Mouse (Mus musculus): ENCODE measurements around the gene Serpinc1. TPM values are rescaled to one million over a fixed set of nuclear protein-coding genes. Genes with fewer than 3 reads are reported as not detected.

Serpinc1 gene
- polyA plus RNA-seq (2012; rRNA removed): 3.5 and 11.1 TPM in 2 replicates

DNA sequence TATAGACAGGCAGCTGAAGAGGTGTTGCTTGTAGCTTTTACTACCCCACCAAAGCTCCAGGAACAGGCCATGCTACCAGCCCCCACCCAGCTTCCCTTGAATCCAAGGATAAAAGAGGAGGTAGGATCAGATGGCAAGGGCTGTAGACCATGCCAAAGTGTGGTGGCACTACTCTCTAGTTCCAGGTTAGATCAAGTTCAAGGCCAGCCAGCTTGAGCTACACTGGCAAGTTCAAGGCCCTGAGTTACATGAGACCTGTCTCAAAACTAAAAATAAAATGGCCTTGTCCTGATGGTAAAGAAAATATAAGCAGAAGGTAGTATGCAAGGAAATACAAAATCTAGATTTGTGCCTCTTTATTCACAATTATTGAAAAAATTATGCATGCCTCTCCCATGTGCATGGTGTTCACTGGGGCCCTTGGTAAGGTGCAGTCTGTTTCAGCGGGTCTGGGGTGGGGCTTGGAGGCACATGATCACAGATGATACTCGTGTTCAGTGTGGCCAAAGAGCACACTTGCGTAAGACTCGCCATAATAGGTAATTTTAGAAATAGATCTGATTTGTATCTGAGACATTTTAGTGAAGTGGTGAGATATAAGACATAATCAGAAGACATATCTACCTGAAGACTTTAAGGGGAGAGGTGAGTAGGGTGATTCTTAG, at the start of gene Serpinc1:
Gene Serpinc1, plus strand, starts transcription at position 515 of the 665 bp plus-strand sequence.
- 94% methylated on average over 4 of the region's 4 CpGs for WGBS
- TF ChIP-seq CTCF (IDR thresholded peaks at IDR 0.05; ENCODE audit: borderline replicate concordance, control insufficient read depth, extremely low read depth, insufficient read depth, low read length, poor library complexity): no peak
- TF ChIP-seq POLR2A (IDR thresholded peaks at IDR 0.05; ENCODE audit: control insufficient read depth, extremely low read depth, insufficient read depth, low read length, poor library complexity): no peak

DNA sequence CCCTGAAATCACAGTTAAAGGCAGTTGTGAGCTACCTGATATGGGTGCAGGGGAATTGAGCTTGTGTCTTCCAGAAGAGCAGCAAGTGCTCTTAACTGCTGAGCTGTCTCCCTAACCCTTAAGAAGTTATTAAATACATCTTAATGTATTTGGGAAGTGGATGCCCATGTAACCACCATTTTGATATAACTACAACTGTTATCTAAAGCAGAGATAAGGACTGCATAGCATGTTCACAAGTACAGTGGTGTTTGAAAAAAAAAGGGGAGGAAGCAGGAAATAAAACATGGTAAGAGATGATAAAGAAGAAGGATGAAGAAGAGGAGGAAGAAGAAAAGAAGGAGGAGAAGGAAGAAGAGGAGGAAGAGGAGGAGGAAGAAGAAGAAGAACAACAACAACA, 47.1 kb upstream of the Serpinc1 start:
- no peak overlapping the region for H3K27ac ChIP-seq (ENCODE audit: control insufficient read depth, insufficient read depth, low read length)
- H3K36me3 ChIP-seq (ENCODE audit: control insufficient read depth, insufficient read depth, low read length): peaks cover 14% of the 10 kb centered on the region; the same call in 1 of the 2 replicates
- no peak overlapping the region for H3K4me3 ChIP-seq (ENCODE audit: control insufficient read depth, insufficient read depth, low read length)
- no peaks in the 10 kb centered on the region for H3K27me3 ChIP-seq (ENCODE audit: control insufficient read depth, insufficient read depth, low read length)
- no peak for DNase-seq
- H3K4me1 ChIP-seq (replicated peaks; ENCODE audit: control insufficient read depth, insufficient read depth, low read length): no peaks in the 10 kb centered on the region
- TF ChIP-seq POLR2A (IDR thresholded peaks at IDR 0.05; ENCODE audit: control insufficient read depth, extremely low read depth, insufficient read depth, low read length, poor library complexity) (no peak), CTCF (IDR thresholded peaks at IDR 0.05; ENCODE audit: borderline replicate concordance, control insufficient read depth, extremely low read depth, insufficient read depth, low read length, poor library complexity) (no peak)

More for the DNA sequence above, at the start of gene Serpinc1:
- H3K36me3 ChIP-seq (ENCODE audit: control insufficient read depth, insufficient read depth, low read length): no peaks in the 10 kb centered on the region
- no peak within 1 kb of the TSS for H3K27ac ChIP-seq (ENCODE audit: control insufficient read depth, insufficient read depth, low read length)
- H3K4me3 ChIP-seq (ENCODE audit: control insufficient read depth, insufficient read depth, low read length): no peak within 1 kb of the TSS
- no peak for DNase-seq
- no peaks in the 10 kb centered on the region for H3K4me1 ChIP-seq (replicated peaks; ENCODE audit: control insufficient read depth, insufficient read depth, low read length)
- no peaks in the 10 kb centered on the region for H3K27me3 ChIP-seq (ENCODE audit: control insufficient read depth, insufficient read depth, low read length)

- no peaks in the 10 kb centered on the region for H3K27me3 ChIP-seq (ENCODE audit: control insufficient read depth, insufficient read depth, low read length)
- no peak overlapping the region for H3K27ac ChIP-seq (ENCODE audit: control insufficient read depth, insufficient read depth, low read length)
- DNase-seq: peak; percentile 22
- peaks cover 24% of the 10 kb centered on the region for H3K36me3 ChIP-seq (ENCODE audit: control insufficient read depth, insufficient read depth, low read length)
- H3K4me3 ChIP-seq (ENCODE audit: control insufficient read depth, insufficient read depth, low read length): no peak overlapping the region
- TF ChIP-seq POLR2A (IDR thresholded peaks at IDR 0.05; ENCODE audit: control insufficient read depth, extremely low read depth, insufficient read depth, low read length, poor library complexity) (no peak), CTCF (IDR thresholded peaks at IDR 0.05; ENCODE audit: borderline replicate concordance, control insufficient read depth, extremely low read depth, insufficient read depth, low read length, poor library complexity) (no peak)
- 95% methylated on average over 4 of the region's 4 CpGs for WGBS
- H3K4me1 ChIP-seq (replicated peaks; ENCODE audit: control insufficient read depth, insufficient read depth, low read length): no peaks in the 10 kb centered on the region
These were observed 44.4 kb upstream of the Serpinc1 start for GRCm38 (mm10) chr1:160933896-160934482.

GRCm38 (mm10) chr1:160935551-160935950, 42.8 kb upstream of the Serpinc1 start:
- Histone ChIP-seq H3K4me3 (ENCODE audit: control insufficient read depth, insufficient read depth, low read length) (no peak overlapping the region), H3K27me3 (ENCODE audit: control insufficient read depth, insufficient read depth, low read length) (no peaks in the 10 kb centered on the region), H3K4me1 (replicated peaks; ENCODE audit: control insufficient read depth, insufficient read depth, low read length) (no peaks in the 10 kb centered on the region), H3K36me3 (ENCODE audit: control insufficient read depth, insufficient read depth, low read length) (peaks cover 28% of the 10 kb centered on the region), H3K27ac (ENCODE audit: control insufficient read depth, insufficient read depth, low read length) (no peak overlapping the region)
- TF ChIP-seq CTCF (IDR thresholded peaks at IDR 0.05; ENCODE audit: borderline replicate concordance, control insufficient read depth, extremely low read depth, insufficient read depth, low read length, poor library complexity): no peak
- TF ChIP-seq POLR2A (IDR thresholded peaks at IDR 0.05; ENCODE audit: control insufficient read depth, extremely low read depth, insufficient read depth, low read length, poor library complexity): no peak
- no peak for DNase-seq
- 97% methylated on average over 6 of the region's 6 CpGs for WGBS

GRCm38 (mm10) chr1:160963199-160963598, 15.2 kb upstream of the Serpinc1 start:
- 96% methylated on average over 7 of the region's 7 CpGs for WGBS
- no peaks in the 10 kb centered on the region for H3K27me3 ChIP-seq (ENCODE audit: control insufficient read depth, insufficient read depth, low read length)
- H3K4me1 ChIP-seq (replicated peaks; ENCODE audit: control insufficient read depth, insufficient read depth, low read length): no peaks in the 10 kb centered on the region
- no peak for DNase-seq
- peaks cover 87% of the 10 kb centered on the region for H3K36me3 ChIP-seq (ENCODE audit: control insufficient read depth, insufficient read depth, low read length)
- TF ChIP-seq CTCF (IDR thresholded peaks at IDR 0.05; ENCODE audit: borderline replicate concordance, control insufficient read depth, extremely low read depth, insufficient read depth, low read length, poor library complexity): no peak
- no peak for TF ChIP-seq POLR2A (IDR thresholded peaks at IDR 0.05; ENCODE audit: control insufficient read depth, extremely low read depth, insufficient read depth, low read length, poor library complexity)
- no peak overlapping the region for H3K27ac ChIP-seq (ENCODE audit: control insufficient read depth, insufficient read depth, low read length)
- H3K4me3 ChIP-seq (ENCODE audit: control insufficient read depth, insufficient read depth, low read length): no peak overlapping the region

- H3K4me3 ChIP-seq (ENCODE audit: control insufficient read depth, insufficient read depth, low read length): no peak overlapping the region
- 91% methylated on average over 1 of the region's 1 CpGs for WGBS
- DNase-seq: no peak
- H3K4me1 ChIP-seq (replicated peaks; ENCODE audit: control insufficient read depth, insufficient read depth, low read length): no peaks in the 10 kb centered on the region
- H3K27ac ChIP-seq (ENCODE audit: control insufficient read depth, insufficient read depth, low read length): no peak overlapping the region
- no peak for TF ChIP-seq POLR2A (IDR thresholded peaks at IDR 0.05; ENCODE audit: control insufficient read depth, extremely low read depth, insufficient read depth, low read length, poor library complexity)
- TF ChIP-seq CTCF (IDR thresholded peaks at IDR 0.05; ENCODE audit: borderline replicate concordance, control insufficient read depth, extremely low read depth, insufficient read depth, low read length, poor library complexity): no peak
- peaks cover 84% of the 10 kb centered on the region for H3K36me3 ChIP-seq (ENCODE audit: control insufficient read depth, insufficient read depth, low read length)
- H3K27me3 ChIP-seq (ENCODE audit: control insufficient read depth, insufficient read depth, low read length): no peaks in the 10 kb centered on the region
These were observed 11.1 kb upstream of the Serpinc1 start for GRCm38 (mm10) chr1:160967268-160967667.

Measured in thymus, adult 2 months (tissue).